In genomic region chr14:48345956-48346355, GRCm38 (mm10) we compare ENCODE assay signal across 27 mouse cellular contexts.
"Had no signal": no experiment of that assay in that cellular context is flagged by ENCODE, and none has a peak within 500 bp of the region (broad histone marks: within the 10 kb centered on the region; RNA-seq: fewer than 3 reads in every experiment).

No protein-coding gene starts in this region.

- H3K9ac ChIP-seq: heart, embryonic 13.5 days; heart, embryonic 15.5 days; hindbrain, embryonic 12.5 days; hindbrain, embryonic 14.5 days; intestine, embryonic 15.5 days; limb, embryonic 13.5 days; limb, embryonic 15.5 days; liver, embryonic 12.5 days; liver, embryonic 14.5 days had no signal

- H3K4me1 ChIP-seq: heart, embryonic 13.5 days; heart, embryonic 15.5 days; intestine, embryonic 15.5 days; liver, embryonic 12.5 days had no signal

- H3K9me3 ChIP-seq: heart, embryonic 13.5 days; heart, embryonic 15.5 days; hindbrain, embryonic 10.5 days; hindbrain, embryonic 12.5 days; intestine, embryonic 15.5 days; limb, embryonic 13.5 days; limb, embryonic 15.5 days; liver, embryonic 12.5 days had no signal

- H3K27me3 ChIP-seq: hindbrain, embryonic 12.5 days; intestine, embryonic 15.5 days; limb, embryonic 13.5 days; limb, embryonic 15.5 days; liver, embryonic 12.5 days had no signal

- H3K4me3 ChIP-seq: gastrocnemius, adult 2 months; heart, embryonic 13.5 days; heart, embryonic 15.5 days; hindbrain, embryonic 10.5 days; hindbrain, embryonic 12.5 days; intestine, embryonic 15.5 days; limb, embryonic 13.5 days; limb, embryonic 15.5 days; liver, embryonic 12.5 days had no signal

- ATAC-seq: hindbrain, embryonic 16.5 days; inflammation-experienced regulatory T-cells, adult 6 months; intestine, embryonic 15.5 days; intestine, postnatal 0 days; liver, embryonic 12.5 days had no signal

- H3K4me2 ChIP-seq: heart, embryonic 13.5 days; heart, embryonic 15.5 days; hindbrain, embryonic 12.5 days; hindbrain, embryonic 14.5 days; intestine, embryonic 15.5 days; limb, embryonic 13.5 days; limb, embryonic 15.5 days; liver, embryonic 12.5 days had no signal

- DNase-seq: gastrocnemius, adult 2 months; gastrocnemius, postnatal 10 days; gastrocnemius, postnatal 25 days; heart, postnatal 14 days; heart, postnatal 4 days; kidney, adult 18-20 months; kidney, adult 8-10 months; kidney, postnatal 10 days; kidney, postnatal 25 days; kidney, postnatal 4 days; layer of hippocampus, adult 9-11 months; layer of hippocampus, postnatal 36 days; left cerebral cortex, postnatal 4 days; lung, adult 18-20 months had no signal

- H3K27ac ChIP-seq: gastrocnemius, adult 2 months; heart, embryonic 13.5 days; heart, embryonic 15.5 days; hindbrain, embryonic 10.5 days; hindbrain, embryonic 12.5 days; hindbrain, embryonic 14.5 days; intestine, embryonic 15.5 days; limb, embryonic 13.5 days; limb, embryonic 15.5 days; liver, embryonic 12.5 days; liver, embryonic 14.5 days had no signal

- H3K36me3 ChIP-seq: heart, embryonic 13.5 days; heart, embryonic 15.5 days; hindbrain, embryonic 10.5 days; hindbrain, embryonic 12.5 days; intestine, embryonic 15.5 days; limb, embryonic 13.5 days; limb, embryonic 15.5 days; liver, embryonic 12.5 days had no signal
